ENCODE assay signal across 25 mouse cellular contexts in the genomic region with DNA sequence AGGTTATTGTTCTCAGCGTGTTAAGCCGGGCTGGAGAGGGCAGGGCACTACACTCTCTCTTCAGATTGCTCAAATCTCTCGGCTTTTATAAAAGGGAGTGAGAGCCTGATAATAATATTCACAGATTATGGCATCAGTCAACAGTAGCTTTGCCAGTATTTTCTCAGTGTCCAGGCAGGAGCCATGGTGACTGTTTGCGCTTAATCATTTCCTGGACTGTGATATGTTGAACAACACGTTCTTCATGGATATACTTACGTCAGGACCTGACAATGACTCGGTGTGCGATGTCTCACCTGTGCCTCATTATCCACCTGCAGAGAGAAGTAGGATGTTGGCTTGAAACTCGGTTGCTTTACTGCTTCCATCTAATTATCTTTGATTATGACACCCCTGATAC.
"Had no signal": no experiment of that assay in that cellular context is flagged by ENCODE, and none has a peak within 500 bp of the region (broad histone marks: within the 10 kb centered on the region; RNA-seq: fewer than 3 reads in every experiment).

No protein-coding gene starts in this region.

- H3K27ac ChIP-seq: heart, adult 2 months; heart, embryonic 13.5 days; heart, embryonic 15.5 days; hindbrain, embryonic 13.5 days; hindbrain, embryonic 15.5 days; kidney, embryonic 15.5 days; kidney, postnatal 0 days; layer of hippocampus, adult 2 months; limb, embryonic 13.5 days; limb, embryonic 15.5 days; liver, embryonic 12.5 days; liver, embryonic 14.5 days had no signal

- ATAC-seq: inflammation-experienced regulatory T-cells, adult 6 months; liver, embryonic 12.5 days had no signal

- H3K27me3 ChIP-seq: heart, embryonic 13.5 days; heart, embryonic 15.5 days; hindbrain, embryonic 13.5 days; hindbrain, embryonic 15.5 days; kidney, embryonic 15.5 days; limb, embryonic 13.5 days; limb, embryonic 15.5 days; liver, embryonic 12.5 days had no signal

- H3K4me3 ChIP-seq: heart, adult 2 months; heart, embryonic 13.5 days; heart, embryonic 15.5 days; hindbrain, embryonic 13.5 days; hindbrain, embryonic 15.5 days; kidney, embryonic 15.5 days; layer of hippocampus, adult 2 months; limb, embryonic 13.5 days; limb, embryonic 15.5 days; liver, embryonic 12.5 days had no signal

- H3K36me3 ChIP-seq: heart, embryonic 13.5 days; heart, embryonic 15.5 days; hindbrain, embryonic 13.5 days; hindbrain, embryonic 15.5 days; kidney, embryonic 15.5 days; limb, embryonic 13.5 days; limb, embryonic 15.5 days; liver, embryonic 12.5 days had no signal

- H3K9me3 ChIP-seq: heart, embryonic 13.5 days; heart, embryonic 15.5 days; hindbrain, embryonic 13.5 days; hindbrain, embryonic 15.5 days; kidney, embryonic 15.5 days; limb, embryonic 13.5 days; limb, embryonic 15.5 days; liver, embryonic 12.5 days had no signal

- H3K9ac ChIP-seq: heart, embryonic 13.5 days; heart, embryonic 15.5 days; hindbrain, embryonic 13.5 days; hindbrain, embryonic 15.5 days; kidney, embryonic 15.5 days; limb, embryonic 13.5 days; limb, embryonic 15.5 days; liver, embryonic 12.5 days; liver, embryonic 14.5 days had no signal

- H3K4me2 ChIP-seq: heart, embryonic 11.5 days; heart, embryonic 13.5 days; heart, embryonic 15.5 days; hindbrain, embryonic 13.5 days; hindbrain, embryonic 15.5 days; kidney, embryonic 15.5 days; limb, embryonic 13.5 days; limb, embryonic 15.5 days; liver, embryonic 12.5 days had no signal

- DNase-seq: gastrocnemius, postnatal 14 days; gastrocnemius, postnatal 36 days; heart, adult 11 months; heart, adult 2 months; heart, postnatal 14 days; heart, postnatal 36 days; kidney, adult 11 months; kidney, adult 9 months; kidney, postnatal 25 days; kidney, postnatal 4 days; layer of hippocampus, postnatal 36 days; left cerebral cortex, postnatal 4 days had no signal

- H3K4me1 ChIP-seq: heart, embryonic 15.5 days; hindbrain, embryonic 13.5 days; hindbrain, embryonic 15.5 days; kidney, embryonic 15.5 days; limb, embryonic 15.5 days; liver, embryonic 12.5 days had no signal
